Mouse (Mus musculus) forebrain, embryonic 11.5 days (tissue): ENCODE measurements around the gene Kcnb1. TPM values are rescaled to one million over a fixed set of nuclear protein-coding genes. Genes with fewer than 3 reads are reported as not detected.

Experiments
- ATAC-seq: fragments of 200-750 bp; cut with Nextera tagmentation; replicated peaks from 2 replicates; pipeline ENCODE4 v1.8.0; 2017; ENCODE audit warnings: moderate TSS enrichment; ENCODE audit not compliant: low FRiP score
- DNase-seq: peaks from one replicate; pipeline ENCODE4 v3.0.0-alpha.2; 2017; ENCODE audit warnings: low spot score
- H3K27ac ChIP-seq: fragments of 300-500 bp; sonication (generic); 2 replicates; pipeline ENCODE4 v1.5.1; 2014; ENCODE audit warnings: low read depth, low read length
- H3K27me3 ChIP-seq: fragments of 300-500 bp; sonication (generic); 2 replicates; pipeline ENCODE4 v1.6.1; 2014; ENCODE audit warnings: mild to moderate bottlenecking, low read length, mixed read lengths; ENCODE audit not compliant: control insufficient read depth, insufficient read depth
- H3K36me3 ChIP-seq: fragments of 300-500 bp; sonication (generic); 2 replicates; pipeline ENCODE4 v1.6.1; 2014; ENCODE audit warnings: mild to moderate bottlenecking, low read length, moderate library complexity, mixed read lengths; ENCODE audit not compliant: control insufficient read depth, insufficient read depth
- H3K4me1 ChIP-seq: fragments of 300-500 bp; sonication (generic); replicated peaks from 2 replicates; pipeline ENCODE4 v1.6.1; 2014; ENCODE audit warnings: low read length, mixed read lengths; ENCODE audit not compliant: control insufficient read depth, insufficient read depth
- H3K4me2 ChIP-seq: fragments of 300-500 bp; sonication (generic); 2 replicates; pipeline ENCODE4 v1.6.1; 2014; ENCODE audit warnings: low read depth, mild to moderate bottlenecking, low read length, moderate library complexity, mixed read lengths; ENCODE audit not compliant: severe bottlenecking
- H3K4me3 ChIP-seq: fragments of 300-500 bp; sonication (generic); 2 replicates; pipeline ENCODE4 v1.5.1; 2014; ENCODE audit warnings: low read depth, low read length
- H3K9ac ChIP-seq: fragments of 300-500 bp; sonication (generic); 2 replicates; pipeline ENCODE4 v1.6.1; 2014; ENCODE audit warnings: low read length
- H3K9me3 ChIP-seq: fragments of 300-500 bp; sonication (generic); 2 replicates; pipeline ENCODE4 v1.6.1; 2016; ENCODE audit warnings: low read length, mixed read lengths; ENCODE audit not compliant: control insufficient read depth
- WGBS: fragments of 180-500 bp; shearing (Covaris S2); extraction: QIAGEN DNeasy Blood & Tissue Kit; methylation state at CpG from one replicate; pipeline ENCODE4 v1.1.7; 2014; 5-methylcytosine and 5-hydroxymethylcytosine counted together
- polyA plus RNA-seq: library from polyadenylated mRNA; unstranded; fragments of >200 nt; fragmentation: Nextera tagmentation; extraction: Ambion mirVana; gene quantifications from 2 replicates; pipeline ENCODE4 v1.2.1, GENCODE M21; 2014

Gene Kcnb1
- polyA plus RNA-seq, 1 experiment from 2014 or later: 0.73 TPM

DNA sequence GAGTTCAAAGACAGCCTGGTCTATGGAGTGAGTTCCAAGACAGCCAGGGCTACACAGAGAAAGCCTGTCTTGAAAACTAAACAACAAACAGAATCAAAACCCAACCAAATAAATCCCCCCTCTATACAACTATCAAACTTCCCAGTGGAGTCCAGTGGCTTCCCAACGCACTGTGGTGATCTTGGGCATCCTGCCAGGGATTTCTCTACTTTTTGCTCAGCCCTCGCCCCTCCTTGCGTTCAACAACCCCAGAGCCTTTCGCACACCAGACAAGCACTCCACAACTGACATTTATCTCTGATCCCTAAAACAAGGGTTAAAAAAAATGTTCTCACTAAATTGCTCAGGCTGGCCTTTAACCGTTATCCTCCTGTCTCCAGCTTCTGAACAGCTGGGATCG lies 67.2 kb downstream of the Kcnb1 start:
- Histone ChIP-seq H3K36me3 (no peaks in the 10 kb centered on the region), H3K4me3 (no peak overlapping the region), H3K4me1 (no peaks in the 10 kb centered on the region; the same call in 1 of the 2 replicates), H3K4me2 (no peak overlapping the region), H3K27me3 (no peaks in the 10 kb centered on the region), H3K9me3 (no peaks in the 10 kb centered on the region), H3K27ac (no peak overlapping the region), H3K9ac (no peak overlapping the region)
- DNase-seq: no peak
- 89% methylated on average over 6 of the region's 6 CpGs for whole genome bisulfite sequencing
- ATAC-seq: no peak

DNA sequence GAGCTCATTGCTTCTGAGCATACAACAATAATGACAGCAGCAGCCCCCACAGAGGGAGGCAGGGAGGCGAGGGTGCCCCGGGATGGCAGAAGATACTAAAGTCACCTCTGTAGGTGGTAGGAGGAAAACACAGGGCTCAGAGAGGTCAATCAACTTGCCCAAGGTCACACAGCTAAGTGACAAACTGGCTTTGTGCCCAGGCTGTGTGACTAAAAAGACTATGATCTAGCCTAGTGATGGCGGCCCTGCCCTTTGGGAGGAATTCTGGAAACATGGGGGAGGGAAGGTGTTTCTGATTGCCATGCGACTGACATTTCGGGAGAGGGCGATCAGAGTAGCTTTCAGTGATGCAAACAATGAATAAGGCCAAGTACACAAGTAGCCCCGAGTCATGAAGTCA lies 68.0 kb downstream of the Kcnb1 start:
- Histone ChIP-seq H3K27ac (no peak overlapping the region), H3K27me3 (no peaks in the 10 kb centered on the region), H3K4me2 (no peak overlapping the region), H3K36me3 (no peaks in the 10 kb centered on the region), H3K4me1 (no peaks in the 10 kb centered on the region; the same call in 1 of the 2 replicates), H3K9ac (no peak overlapping the region), H3K4me3 (no peak overlapping the region), H3K9me3 (no peaks in the 10 kb centered on the region)
- ATAC-seq (no peak), DNase-seq (no peak)
- 94% methylated on average over 7 of the region's 7 CpGs for WGBS

DNA sequence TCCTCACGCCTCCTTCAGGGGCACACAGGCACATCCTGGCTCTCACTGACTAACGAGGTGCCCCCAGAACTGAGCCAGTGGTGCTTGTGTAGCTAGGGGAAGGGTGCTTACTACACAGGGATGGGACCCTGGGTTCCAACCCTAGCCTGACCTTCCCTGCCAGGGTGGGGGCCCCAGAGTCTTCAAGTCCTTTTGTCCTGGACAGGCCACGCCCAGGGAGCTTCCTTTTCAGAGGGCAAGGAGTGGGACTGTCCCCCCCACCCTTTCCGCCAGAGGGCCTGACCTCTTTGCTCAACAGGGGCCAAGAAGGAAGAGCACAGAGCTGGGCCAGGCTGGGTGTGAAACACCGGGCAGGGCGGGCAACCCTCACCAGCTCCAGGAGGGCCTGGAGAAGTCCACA lies 68.7 kb downstream of the Kcnb1 start:
- Histone ChIP-seq H3K4me1 (no peaks in the 10 kb centered on the region; the same call in 1 of the 2 replicates), H3K27me3 (no peaks in the 10 kb centered on the region), H3K9me3 (no peaks in the 10 kb centered on the region), H3K36me3 (no peaks in the 10 kb centered on the region), H3K27ac (no peak overlapping the region), H3K4me3 (no peak overlapping the region), H3K4me2 (no peak overlapping the region), H3K9ac (no peak overlapping the region)
- no peak for ATAC-seq
- WGBS: 65% methylated on average over 6 of the region's 6 CpGs
- DNase-seq: no peak

DNA sequence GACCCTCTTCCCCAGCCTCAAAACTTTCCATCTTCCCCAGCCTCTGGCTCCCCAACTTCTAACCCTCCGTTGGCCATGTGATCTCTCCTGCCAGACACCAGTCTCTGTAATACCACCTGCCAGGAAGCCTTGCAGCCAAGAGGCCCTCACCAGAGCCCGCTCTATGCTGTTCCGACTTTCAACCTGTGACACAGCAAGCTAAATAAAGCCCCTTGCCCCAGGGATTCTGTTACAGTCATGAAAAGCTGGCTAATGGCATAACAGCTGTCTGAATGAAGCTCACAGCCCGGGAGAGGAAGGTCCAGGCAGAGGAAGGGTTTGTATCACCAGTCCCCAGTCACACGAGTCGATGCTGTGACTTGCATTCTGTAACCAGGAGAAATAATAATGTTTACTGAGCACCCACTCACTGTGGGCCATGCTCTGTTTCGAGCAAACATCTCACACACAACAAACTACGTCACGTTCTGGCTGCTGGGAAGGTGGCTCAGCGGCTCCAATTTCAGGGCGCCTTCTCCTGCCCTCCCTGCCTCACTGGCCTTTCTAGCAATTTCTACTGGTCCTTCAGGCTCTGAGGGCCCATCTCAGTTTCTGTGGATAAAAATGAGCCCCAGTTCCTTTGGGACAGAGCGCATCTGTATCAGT lies 69.6 kb downstream of the Kcnb1 start:
- DNase-seq: no peak

DNA sequence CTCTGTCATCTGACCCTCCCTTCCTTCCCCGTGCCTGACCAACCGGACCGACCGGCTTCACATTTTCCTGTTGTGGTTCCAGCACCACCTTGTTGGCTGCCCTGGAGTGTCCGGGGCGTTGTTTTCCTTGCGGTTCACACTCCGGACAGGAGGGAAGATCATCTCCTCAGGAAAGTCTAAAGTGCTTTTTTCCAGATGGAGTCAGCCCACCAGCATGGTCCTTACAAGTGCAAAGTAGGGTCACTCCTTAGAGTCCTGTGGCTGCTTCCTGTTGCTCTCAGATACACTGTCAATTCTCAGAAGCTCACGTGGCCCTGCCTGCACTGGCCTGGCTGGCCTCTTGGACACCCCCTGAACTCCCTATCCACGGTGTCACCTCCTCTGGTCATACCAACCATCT lies 71.9 kb downstream of the Kcnb1 start:
- Histone ChIP-seq H3K36me3 (no peaks in the 10 kb centered on the region), H3K4me3 (no peak overlapping the region), H3K9me3 (no peaks in the 10 kb centered on the region), H3K4me1 (no peaks in the 10 kb centered on the region), H3K27me3 (no peaks in the 10 kb centered on the region), H3K9ac (no peak overlapping the region), H3K27ac (no peak overlapping the region), H3K4me2 (no peak overlapping the region)
- ATAC-seq (no peak), DNase-seq (no peak)
- 82% methylated on average over 10 of the region's 10 CpGs for WGBS

More for the DNA sequence above, 69.6 kb downstream of the Kcnb1 start:
- Histone ChIP-seq H3K27ac (no peak overlapping the region), H3K4me1 (no peaks in the 10 kb centered on the region; the same call in 1 of the 2 replicates), H3K9ac (no peak overlapping the region), H3K4me3 (no peak overlapping the region), H3K27me3 (no peaks in the 10 kb centered on the region), H3K9me3 (no peaks in the 10 kb centered on the region), H3K4me2 (no peak overlapping the region), H3K36me3 (no peaks in the 10 kb centered on the region)
- WGBS: 75% methylated on average over 12 of the region's 12 CpGs
- ATAC-seq: no peak

DNA sequence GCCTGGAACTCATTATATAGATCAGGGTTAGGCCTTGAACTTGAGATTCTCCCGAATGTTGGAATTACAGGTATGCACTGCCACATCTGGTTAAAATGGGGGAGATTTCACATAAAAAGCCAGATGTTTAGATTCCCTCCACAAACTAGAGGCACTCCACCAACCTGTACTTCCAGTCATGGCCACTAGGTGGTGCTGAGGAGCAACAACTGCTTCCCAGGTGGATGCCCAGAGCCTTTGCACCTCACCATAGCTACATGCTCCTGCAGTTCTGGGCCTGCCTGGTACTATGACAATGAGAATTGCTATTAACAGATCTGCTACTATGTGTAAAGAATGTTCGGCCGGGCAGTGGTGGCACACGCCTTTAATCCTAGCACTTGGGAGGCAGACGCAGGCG lies 77.2 kb downstream of the Kcnb1 start:
- Histone ChIP-seq H3K27ac (no peak overlapping the region), H3K4me1 (no peaks in the 10 kb centered on the region), H3K27me3 (no peaks in the 10 kb centered on the region), H3K9ac (no peak overlapping the region), H3K4me3 (no peak overlapping the region), H3K9me3 (no peaks in the 10 kb centered on the region), H3K36me3 (no peaks in the 10 kb centered on the region), H3K4me2 (no peak overlapping the region)
- peak; percentile 71 for ATAC-seq
- peak; percentile 93 for DNase-seq
- 46% methylated on average over 6 of the region's 6 CpGs for WGBS

DNA sequence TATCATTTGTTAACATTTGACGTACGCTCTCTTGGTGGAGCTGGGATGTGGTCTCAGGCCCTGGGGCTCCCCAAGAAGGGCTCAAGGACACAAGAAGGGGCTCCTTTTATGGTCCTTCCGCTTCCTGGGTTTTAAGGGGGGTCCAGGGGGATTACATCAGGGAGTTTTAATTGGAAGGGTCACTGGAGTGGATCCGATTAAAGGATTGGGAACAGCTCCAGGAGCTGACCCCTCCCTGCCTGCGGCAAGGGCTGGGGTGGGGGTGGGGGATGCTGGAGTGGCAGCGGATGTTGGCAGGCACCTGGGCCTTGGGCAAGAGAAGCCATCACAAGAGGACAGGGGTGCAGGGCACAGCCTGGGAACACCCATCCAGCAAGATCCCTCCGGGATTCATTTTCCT lies 77.7 kb downstream of the Kcnb1 start:
- ATAC-seq (peak; percentile 44; the same call in 1 of the 2 replicates), DNase-seq (peak; percentile 68)
- Histone ChIP-seq H3K27ac (no peak overlapping the region), H3K9me3 (no peaks in the 10 kb centered on the region), H3K4me1 (no peaks in the 10 kb centered on the region), H3K9ac (no peak overlapping the region), H3K27me3 (no peaks in the 10 kb centered on the region), H3K4me2 (no peak overlapping the region), H3K4me3 (no peak overlapping the region), H3K36me3 (no peaks in the 10 kb centered on the region)
- WGBS: 18% methylated on average over 7 of the region's 7 CpGs

DNA sequence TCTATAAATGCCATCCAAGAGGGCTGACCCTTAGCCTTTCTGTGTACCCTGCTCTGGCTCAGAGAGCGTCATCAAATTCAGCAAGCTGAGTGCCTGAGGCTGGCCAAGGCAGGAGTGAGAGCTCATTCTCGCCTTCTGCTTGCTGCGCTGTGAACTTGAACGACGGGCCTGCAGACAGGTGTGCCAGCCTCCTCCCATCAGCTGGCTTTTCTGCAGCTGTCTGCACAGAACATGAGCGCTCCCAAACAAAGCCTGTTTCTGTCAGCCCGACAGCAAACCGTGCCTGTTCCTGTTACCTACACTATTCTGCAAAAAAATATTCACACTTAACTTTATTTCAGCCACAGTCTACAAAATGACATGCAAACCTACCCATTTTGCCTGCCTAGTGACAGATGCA lies 80.4 kb downstream of the Kcnb1 start:
- no peak overlapping the region for H3K27ac ChIP-seq
- H3K27me3 ChIP-seq: no peaks in the 10 kb centered on the region
- H3K4me1 ChIP-seq: no peaks in the 10 kb centered on the region
- H3K4me2 ChIP-seq: no peak overlapping the region
- ATAC-seq (no peak), DNase-seq (no peak)
- no peak overlapping the region for H3K4me3 ChIP-seq
- H3K36me3 ChIP-seq: no peaks in the 10 kb centered on the region; the same call in 1 of the 2 replicates
- H3K9ac ChIP-seq: no peak overlapping the region
- H3K9me3 ChIP-seq: peaks cover 2% of the 10 kb centered on the region; the same call in 1 of the 2 replicates
- 85% methylated on average over 8 of the region's 8 CpGs for WGBS

DNA sequence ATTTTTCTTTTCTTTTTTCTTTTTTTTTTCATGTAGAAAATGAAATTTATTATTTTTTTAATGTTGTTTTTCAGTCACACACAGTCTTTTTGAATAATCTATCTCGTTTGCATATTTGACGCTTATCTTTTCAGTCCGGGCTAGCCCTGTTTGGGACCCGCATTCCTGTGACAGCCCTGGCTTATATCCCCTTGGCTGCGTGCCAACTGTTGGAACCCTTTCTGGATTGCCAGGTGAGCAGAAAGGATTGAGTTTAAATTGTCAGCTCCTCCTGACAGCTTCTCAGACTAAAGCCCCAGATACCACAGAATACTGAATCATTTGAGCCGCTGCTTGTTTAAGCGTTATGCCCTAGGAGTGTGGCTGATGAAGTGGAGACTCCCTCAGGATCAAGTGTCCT lies 86.4 kb downstream of the Kcnb1 start:
- Histone ChIP-seq H3K36me3 (no peaks in the 10 kb centered on the region; the same call in 1 of the 2 replicates), H3K9me3 (peaks cover 2% of the 10 kb centered on the region; the same call in 1 of the 2 replicates), H3K4me1 (no peaks in the 10 kb centered on the region), H3K9ac (no peak overlapping the region), H3K4me2 (no peak overlapping the region), H3K27ac (no peak overlapping the region), H3K27me3 (no peaks in the 10 kb centered on the region), H3K4me3 (no peak overlapping the region)
- no peak for DNase-seq
- WGBS: 90% methylated on average over 7 of the region's 7 CpGs
- no peak for ATAC-seq
